Mouse (Mus musculus) testis, adult 2 months (tissue): ENCODE measurements at regions not wholly inside any gene's neighbourhood (a gene's known extent, or its start where the extent isn't known, plus 50 kb on each side); places are given as distances from the start of the nearest gene placed in this dataset.

Experiments
- CTCF ChIP-seq: fragments of 200-500 bp; IDR thresholded peaks from 2 replicates; pipeline ENCODE4 v1.5.1; 2012; ENCODE audit warnings: low read depth, mild to moderate bottlenecking, inconsistent platforms, low read length, moderate library complexity; ENCODE audit not compliant: control insufficient read depth, insufficient read depth, insufficient replicate concordance
- POLR2A ChIP-seq: fragments of 200-500 bp; IDR thresholded peaks from 2 replicates; pipeline ENCODE4 v1.6.1; 2012; ENCODE audit warnings: low read depth, mild to moderate bottlenecking, inconsistent platforms, low read length, moderate library complexity; ENCODE audit not compliant: control insufficient read depth

GRCm38 (mm10) chrX:52679045-52679444 is 65.3 kb upstream of the Gpc3 start:
- TF ChIP-seq CTCF: no peak
- TF ChIP-seq POLR2A: no peak
